Mouse (Mus musculus) left cerebral cortex, postnatal 10 days (tissue): Measurements from ENCODE around the gene Kdelr3. TPM values are rescaled to one million over a fixed set of nuclear protein-coding genes. Genes with fewer than 3 reads are reported as not detected.

Source experiments
- DNase-seq, 2 experiments: peaks; one replicate each; pipeline ENCODE4 v3.0.0; 2021 to 2022; ENCODE audit warnings: low spot score in 2 of 2, mixed read lengths in 1 of 2; ENCODE audit errors: extremely low spot score in 1 of 2
- intact Hi-C: fragments of 180-260 bp; cut with DNase I; formaldehyde crosslinking; loops from one replicate; pipeline ENCODE4 v1.15.1; 2025
- total RNA-seq, 2 experiments: library from RNA; stranded (reverse); gene quantifications; 2 replicates each; pipeline ENCODE4 v1.2.3; 2021

The Kdelr3 gene
- total RNA-seq, 2 experiments from 2014 or later, result 1.4 to 1.6 TPM

DNA sequence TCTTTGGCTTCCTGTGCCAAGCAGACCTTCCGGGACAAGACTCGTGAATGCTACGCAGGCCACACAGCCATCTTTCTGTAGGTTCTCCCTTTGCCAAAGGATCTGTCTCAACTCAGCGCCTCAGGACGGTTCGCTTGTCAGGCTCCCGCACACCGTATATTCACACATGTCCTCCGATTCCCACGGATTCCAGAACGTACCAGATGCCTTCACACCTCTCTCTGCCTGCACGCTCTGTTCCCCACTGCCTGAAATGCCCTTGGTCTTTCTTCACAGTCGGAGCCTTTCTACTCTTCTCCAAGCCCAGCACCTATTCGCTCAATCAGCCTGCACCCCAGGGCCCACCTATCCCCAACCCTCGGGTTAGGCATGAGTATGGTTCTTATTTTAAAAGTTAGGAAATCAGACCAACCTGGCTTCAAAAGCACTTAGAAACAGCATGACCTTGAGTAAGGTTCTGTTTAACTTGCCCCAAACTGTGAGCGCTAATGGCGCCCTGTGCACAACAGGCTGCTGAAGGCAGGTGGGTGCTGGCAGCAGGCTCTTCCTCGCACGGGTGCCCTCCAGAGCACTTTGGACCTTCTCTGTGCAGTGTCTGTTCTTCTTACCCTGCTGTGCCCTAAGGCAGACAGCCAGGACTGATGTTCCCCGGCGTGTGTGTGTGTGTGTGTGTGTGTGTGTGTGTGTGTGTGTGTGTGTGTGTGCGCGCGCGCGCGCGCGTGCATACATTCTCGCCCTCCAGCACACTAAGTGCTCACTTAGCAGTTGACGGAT lies 9.0 kb upstream of the Kdelr3 start:
- DNase-seq, result no peak
- intact Hi-C loops, result no loop called here

DNA sequence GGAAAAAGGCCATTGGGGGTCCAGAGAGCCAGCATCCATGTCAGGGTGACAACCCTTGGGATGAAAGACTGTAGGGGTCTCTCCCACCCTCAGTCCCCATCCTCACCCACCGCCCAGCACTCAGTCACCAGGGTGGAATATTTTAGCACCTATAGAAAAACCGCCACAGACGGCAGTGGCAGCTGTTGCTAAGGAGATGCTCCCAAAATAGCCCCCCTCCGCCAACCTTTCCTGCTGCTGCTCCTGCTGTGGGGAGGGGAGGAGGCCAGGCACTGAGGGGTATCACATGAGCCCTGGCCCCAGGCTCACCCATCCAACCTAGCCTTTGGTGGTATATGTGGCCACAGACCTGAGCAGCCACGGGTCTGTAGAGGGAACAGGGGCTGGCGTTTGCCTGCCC lies 6.2 kb upstream of the Kdelr3 start:
- intact Hi-C loops, result no loop called here
- peak; percentile 49 to 68 for DNase-seq

GRCm38 (mm10) chr15:79510425-79510824 lies 5.8 kb upstream of the Kdelr3 start:
- DNase-seq, result no peak
- intact Hi-C loops, result no loop called here

DNA sequence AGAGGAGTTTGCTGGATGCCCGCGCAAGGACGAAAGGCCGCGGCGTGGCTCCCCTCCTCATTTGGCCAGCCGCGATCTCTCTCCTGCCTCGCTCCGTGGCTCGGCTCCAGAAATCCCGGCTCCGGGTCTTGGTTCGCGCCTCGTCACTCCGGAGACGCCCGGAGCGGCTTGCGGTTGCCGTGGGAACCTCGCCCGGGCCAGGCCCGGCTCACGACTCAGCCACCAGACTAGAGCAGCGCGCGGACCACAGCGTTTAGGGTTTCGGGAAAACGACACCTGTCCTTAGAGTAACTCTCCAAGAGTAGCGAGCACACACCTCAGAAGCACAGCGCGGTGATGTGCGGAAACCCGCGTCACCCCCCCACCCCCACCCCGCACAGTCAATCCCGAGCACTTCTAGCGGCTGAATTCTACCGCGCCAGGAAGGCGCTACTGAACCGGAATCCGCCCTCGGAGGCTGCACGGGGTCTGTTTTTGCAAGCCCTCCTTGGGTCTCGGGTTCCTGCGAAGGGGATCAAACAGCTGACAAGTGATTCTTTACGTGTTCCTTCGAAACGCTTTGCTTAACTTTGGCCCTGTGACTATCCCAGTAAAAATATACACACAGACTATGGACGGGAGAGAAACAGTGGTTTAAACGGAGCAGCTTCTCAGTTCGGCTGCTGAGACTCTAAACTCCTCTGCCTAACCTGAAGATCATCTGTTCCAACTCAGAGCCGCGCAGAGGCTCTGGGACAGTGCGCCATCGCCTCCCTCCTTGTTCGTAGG lies 4.5 kb upstream of the Kdelr3 start:
- intact Hi-C loops, result no loop called here
- peak; percentile 85 to 95 for DNase-seq

- DNase-seq, result peak in 1 of 2 experiments; percentile 60
- intact Hi-C loops, result no loop called here
Observed at GRCm38 (mm10) chr15:79513940-79514339, 2.3 kb upstream of the Kdelr3 start.

DNA sequence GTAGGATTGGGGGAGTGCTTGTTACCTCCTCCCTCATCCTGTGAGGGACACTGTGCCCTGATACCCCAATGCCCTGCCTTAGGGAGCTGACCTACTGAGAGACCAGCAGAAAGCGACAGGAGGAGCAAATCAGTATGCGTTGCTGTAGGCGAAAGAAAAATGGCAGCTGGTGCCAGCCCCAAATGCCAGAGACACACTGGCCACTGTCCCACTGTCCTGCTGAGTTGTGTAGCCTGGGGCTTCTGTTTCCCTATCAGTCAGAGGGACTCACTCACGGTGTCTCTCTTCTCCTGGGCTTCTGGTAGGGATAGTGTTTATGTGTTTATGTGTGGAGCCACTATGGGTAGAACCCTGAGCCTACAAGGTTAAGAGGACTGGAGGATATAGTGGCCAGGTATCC lies 1.5 kb downstream of the Kdelr3 start:
- intact Hi-C loops, result no loop called here
- peak in 1 of 2 experiments; percentile 18 for DNase-seq

- intact Hi-C loops, result no loop called here
- DNase-seq, result peak in 1 of 2 experiments; percentile 17
Observed at GRCm38 (mm10) chr15:79518571-79518970, 2.4 kb downstream of the Kdelr3 start.

GRCm38 (mm10) chr15:79519400-79520220 lies 3.4 kb downstream of the Kdelr3 start:
- intact Hi-C loops, result no loop called here
- DNase-seq, result peak in 1 of 2 experiments; percentile 20

DNA sequence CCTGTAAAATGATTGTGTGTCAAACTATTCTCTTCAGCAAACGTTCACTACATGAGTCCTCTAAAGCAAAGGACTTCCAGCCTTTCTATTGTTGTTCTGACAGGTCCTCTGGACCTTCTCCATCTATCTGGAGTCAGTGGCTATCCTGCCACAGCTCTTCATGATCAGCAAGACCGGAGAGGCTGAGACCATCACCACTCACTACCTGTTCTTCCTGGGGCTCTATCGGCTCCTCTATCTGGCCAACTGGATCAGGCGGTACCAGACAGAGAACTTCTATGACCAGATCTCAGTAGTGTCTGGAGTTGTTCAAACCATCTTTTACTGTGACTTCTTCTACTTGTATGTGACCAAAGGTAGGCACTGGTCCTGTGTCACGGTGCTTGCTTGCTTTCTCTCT lies 9.4 kb downstream of the Kdelr3 start:
- DNase-seq, result no peak
- intact Hi-C loops, result no loop called here

GRCm38 (mm10) chr15:79525979-79526768 lies 10.0 kb downstream of the Kdelr3 start:
- DNase-seq, result no peak
- intact Hi-C loops, result no loop called here

- intact Hi-C loops, result no loop called here
- DNase-seq, result no peak
Observed at GRCm38 (mm10) chr15:79527192-79527591, 11.0 kb downstream of the Kdelr3 start.

GRCm38 (mm10) chr15:79527991-79528639 lies 11.9 kb downstream of the Kdelr3 start:
- intact Hi-C loops, result no loop called here
- DNase-seq, result no peak

GRCm38 (mm10) chr15:79529935-79530334 lies 13.7 kb downstream of the Kdelr3 start:
- DNase-seq, result no peak
- intact Hi-C loops, result loop anchor here (10.0 kb wide), 1 partner anchor 295 kb away; no protein-coding TSS in a partner anchor

DNA sequence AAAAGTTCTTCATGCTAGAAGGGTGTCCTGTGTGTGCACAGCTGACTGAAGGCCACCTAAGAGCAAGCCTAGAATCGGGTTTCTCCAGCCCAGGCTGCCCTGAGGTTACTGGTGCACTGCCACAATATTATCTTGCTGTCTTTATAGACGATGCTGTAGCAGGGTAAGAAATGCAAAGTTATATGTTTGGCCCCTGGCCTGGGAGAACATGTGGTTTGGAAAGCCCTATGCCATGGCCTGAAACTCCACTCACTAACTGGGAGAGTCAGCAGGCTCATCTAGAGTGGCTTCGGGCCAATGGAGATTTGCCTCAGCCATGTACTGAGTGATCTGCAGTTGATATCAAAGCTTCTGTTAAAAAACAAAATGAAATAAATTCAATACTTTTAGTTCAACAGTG lies 17.6 kb downstream of the Kdelr3 start:
- intact Hi-C loops, result loop anchor here (10.0 kb wide), 1 partner anchor 299 kb away; no protein-coding TSS in a partner anchor
- DNase-seq, result no peak

- intact Hi-C loops, result loop anchor here (10.0 kb wide), 1 partner anchor 111 kb away; the partner anchor contains the start of genes Cby1 and Fam227a
Observed at GRCm38 (mm10) chr15:79543968-79544367, 27.8 kb downstream of the Kdelr3 start.

DNA sequence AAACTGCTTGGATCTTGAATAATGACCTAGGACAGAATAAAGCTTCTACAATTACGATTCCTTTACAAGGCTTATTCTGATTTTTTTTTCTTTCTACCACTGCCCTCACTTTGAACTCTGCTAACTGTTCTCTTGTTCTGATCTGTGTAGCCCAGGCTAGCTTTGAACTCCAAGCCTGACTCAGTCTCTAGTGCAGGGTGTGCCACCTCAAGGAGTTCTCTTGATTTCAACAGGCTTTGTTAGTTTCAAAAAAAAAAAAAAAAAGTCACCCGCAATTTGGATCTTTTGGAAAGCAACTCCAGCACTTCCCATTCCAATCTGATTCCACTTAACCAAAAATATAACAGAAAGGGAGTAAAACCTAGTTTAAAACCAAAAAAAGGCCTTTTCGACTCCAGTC lies 29.3 kb downstream of the Kdelr3 start:
- DNase-seq, result no peak
- intact Hi-C loops, result loop anchor here (5.0 to 10.0 kb wide), 2 partner anchors 62 to 109 kb away; partner anchors contain the start of genes Cby1, Dmc1 and Fam227a

More at GRCm38 (mm10) chr15:79543968-79544367, 27.8 kb downstream of the Kdelr3 start:
- no peak for DNase-seq

- peak; percentile 45 to 87 for DNase-seq
- intact Hi-C loops, result loop anchor here (5.0 to 10.0 kb wide), 2 partner anchors 61 to 109 kb away; partner anchors contain the start of genes Cby1, Dmc1 and Fam227a
Observed at GRCm38 (mm10) chr15:79545921-79546399, 29.7 kb downstream of the Kdelr3 start.
